Mouse (Mus musculus) cerebellum, adult 2 months (tissue): ENCODE data around the gene Mipep. TPM values are rescaled to one million over a fixed set of nuclear protein-coding genes. Genes with fewer than 3 reads are reported as not detected.

Experiments used
- DNase-seq, 2 experiments: peaks; one replicate each; pipeline ENCODE4 v3.0.0; 2021
- H3K27ac ChIP-seq: fragments of 200-500 bp; 2 replicates; pipeline ENCODE4 v1.5.1; 2012; ENCODE audit warnings: low read length, control low read depth, inconsistent platforms; ENCODE audit not compliant: insufficient read depth
- H3K27me3 ChIP-seq: fragments of 200-500 bp; 2 replicates; pipeline ENCODE4 v1.6.1; 2012; ENCODE audit warnings: inconsistent platforms, mild to moderate bottlenecking, low read length, moderate library complexity; ENCODE audit not compliant: control insufficient read depth, insufficient read depth
- H3K4me1 ChIP-seq: fragments of 200-500 bp; 2 replicates; pipeline ENCODE4 v1.6.1; 2011; ENCODE audit warnings: low read length; ENCODE audit not compliant: control insufficient read depth, insufficient read depth
- H3K4me3 ChIP-seq: fragments of 200-500 bp; replicated peaks from 2 replicates; pipeline ENCODE3; 2011; ENCODE audit warnings: mild to moderate bottlenecking, low read depth, low read length, control low read depth; ENCODE audit not compliant: insufficient read depth
- CTCF ChIP-seq: fragments of 200-500 bp; IDR thresholded peaks from 2 replicates; pipeline ENCODE4 v1.5.1; 2011; ENCODE audit warnings: low read depth, mild to moderate bottlenecking, control low read depth, low read length, moderate library complexity, borderline replicate concordance; ENCODE audit not compliant: insufficient read depth
- POLR2A ChIP-seq: fragments of 200-500 bp; IDR thresholded peaks from 2 replicates; pipeline ENCODE4 v1.6.1; 2011; ENCODE audit warnings: low read length, control low read depth, borderline replicate concordance; ENCODE audit not compliant: insufficient read depth
- WGBS: fragments of 180-500 bp; shearing (Covaris S2); methylation state at CpG from one replicate; pipeline ENCODE4 v1.1.7; 2018; 5-methylcytosine and 5-hydroxymethylcytosine counted together
- polyA plus RNA-seq: library from polyadenylated mRNA; depleted of rRNA; stranded (reverse); fragments of >200 nt; gene quantifications from 2 replicates; pipeline ENCODE4 v1.2.3, GENCODE M21; 2012

The Mipep gene
- polyA plus RNA-seq, 1 experiment: 17.9 TPM

GRCm38 (mm10) chr14:60856913-60857300, 72.5 kb downstream of the Mipep start:
- no peak overlapping the region for H3K4me3 ChIP-seq
- H3K27me3 ChIP-seq: no peaks in the 10 kb centered on the region
- 89% methylated on average over 7 of the region's 7 CpGs for WGBS
- no peaks in the 10 kb centered on the region for H3K4me1 ChIP-seq
- no peak for TF ChIP-seq POLR2A
- TF ChIP-seq CTCF: no peak
- H3K27ac ChIP-seq: no peak overlapping the region
- no peak for DNase-seq

GRCm38 (mm10) chr14:60863396-60863795, 79.0 kb downstream of the Mipep start:
- Histone ChIP-seq H3K27ac (no peak overlapping the region), H3K27me3 (no peaks in the 10 kb centered on the region), H3K4me3 (no peak overlapping the region), H3K4me1 (no peaks in the 10 kb centered on the region)
- 94% methylated on average over 3 of the region's 3 CpGs for WGBS
- DNase-seq: no peak
- no peak for TF ChIP-seq POLR2A
- TF ChIP-seq CTCF: no peak

- H3K4me3 ChIP-seq: no peak overlapping the region
- no peak overlapping the region for H3K27ac ChIP-seq
- no peak for DNase-seq
- 84% methylated on average over 11 of the region's 11 CpGs for WGBS
- peaks cover 2% of the 10 kb centered on the region; the same call in 1 of the 2 replicates for H3K4me1 ChIP-seq
- no peaks in the 10 kb centered on the region for H3K27me3 ChIP-seq
- no peak for TF ChIP-seq CTCF
- TF ChIP-seq POLR2A: no peak
Observed at GRCm38 (mm10) chr14:60866399-60866798, 82.0 kb downstream of the Mipep start.

- Histone ChIP-seq H3K4me3 (no peak overlapping the region), H3K27ac (no peak overlapping the region), H3K4me1 (peaks cover 8% of the 10 kb centered on the region; the same call in 1 of the 2 replicates), H3K27me3 (no peaks in the 10 kb centered on the region)
- no peak for DNase-seq
- 83% methylated on average over 9 of the region's 9 CpGs for WGBS
- TF ChIP-seq POLR2A (no peak), CTCF (no peak)
Observed at GRCm38 (mm10) chr14:60868325-60868724, 84.0 kb downstream of the Mipep start.

- Histone ChIP-seq H3K4me1 (peaks cover 8% of the 10 kb centered on the region; the same call in 1 of the 2 replicates), H3K27ac (no peak overlapping the region), H3K27me3 (no peaks in the 10 kb centered on the region), H3K4me3 (no peak overlapping the region)
- no peak for TF ChIP-seq CTCF
- no peak for TF ChIP-seq POLR2A
- WGBS: 39% methylated on average over 8 of the region's 8 CpGs
- peak; percentile 64 to 85 for DNase-seq
Observed at GRCm38 (mm10) chr14:60871831-60872230, 87.5 kb downstream of the Mipep start.

- no peaks in the 10 kb centered on the region for H3K27me3 ChIP-seq
- 72% methylated on average over 5 of the region's 5 CpGs for WGBS
- H3K4me1 ChIP-seq: peaks cover 4% of the 10 kb centered on the region
- no peak for DNase-seq
- 0 out of 2 replicates have a peak overlapping the region, but pooled peaks have one; percentile 12 for H3K27ac ChIP-seq
- no peak overlapping the region for H3K4me3 ChIP-seq
- TF ChIP-seq CTCF (no peak), POLR2A (no peak)
Observed at GRCm38 (mm10) chr14:60882106-60882505, 97.7 kb downstream of the Mipep start.

GRCm38 (mm10) chr14:60882681-60883080, 98.3 kb downstream of the Mipep start:
- 28% methylated on average over 4 of the region's 4 CpGs for WGBS
- TF ChIP-seq POLR2A (no peak), CTCF (no peak)
- DNase-seq: peak; percentile 20 to 66
- Histone ChIP-seq H3K27ac (no peak overlapping the region), H3K4me1 (peaks cover 4% of the 10 kb centered on the region), H3K4me3 (no peak overlapping the region), H3K27me3 (no peaks in the 10 kb centered on the region)

- TF ChIP-seq CTCF: no peak
- TF ChIP-seq POLR2A: no peak
- Histone ChIP-seq H3K27me3 (no peaks in the 10 kb centered on the region), H3K4me3 (no peak overlapping the region), H3K27ac (peak overlapping the region; percentile 50; the same call in 1 of the 2 replicates), H3K4me1 (peaks cover 4% of the 10 kb centered on the region)
- WGBS: 15% methylated on average over 6 of the region's 6 CpGs
- DNase-seq: peak; percentile 60 to 83
Observed at GRCm38 (mm10) chr14:60885361-60885950, 101.1 kb downstream of the Mipep start.
